Mouse (Mus musculus) midbrain, embryonic 16.5 days (tissue): ENCODE measurements around the gene Ttc30a1. TPM values are rescaled to one million over a fixed set of nuclear protein-coding genes. Genes with fewer than 3 reads are reported as not detected.
A peak's percentile ranks its signal among the peaks of the same experiment; 100 is the strongest.
"Not testable (repeated sequence)": the region's sequence is repeated elsewhere in the genome, so short reads cannot be mapped to it uniquely, and the experiment has no call there.

ENCODE experiments used
- ATAC-seq: fragments of 200-750 bp; cut with Nextera tagmentation; 2 replicates; pipeline ENCODE4 v1.8.0; 2017; ENCODE audit warnings: moderate TSS enrichment
- H3K27ac ChIP-seq: fragments of 300-500 bp; sonication (generic); 2 replicates; pipeline ENCODE4 v1.5.1; 2014; ENCODE audit warnings: mild to moderate bottlenecking, low read length, mixed read lengths
- H3K27me3 ChIP-seq: fragments of 300-500 bp; sonication (generic); 2 replicates; pipeline ENCODE4 v1.6.1; 2014; ENCODE audit warnings: low read depth, low read length, mixed read lengths; ENCODE audit not compliant: control insufficient read depth, insufficient read depth
- H3K36me3 ChIP-seq: fragments of 300-500 bp; sonication (generic); 2 replicates; pipeline ENCODE4 v1.6.1; 2014; ENCODE audit warnings: mild to moderate bottlenecking, low read length, moderate library complexity, mixed read lengths; ENCODE audit not compliant: control insufficient read depth, insufficient read depth
- H3K4me1 ChIP-seq: fragments of 300-500 bp; sonication (generic); 2 replicates; pipeline ENCODE4 v1.6.1; 2014; ENCODE audit warnings: mild to moderate bottlenecking, low read length, mixed read lengths; ENCODE audit not compliant: control insufficient read depth, insufficient read depth
- H3K4me2 ChIP-seq: fragments of 300-500 bp; sonication (generic); 2 replicates; pipeline ENCODE4 v1.6.1; 2014; ENCODE audit warnings: mild to moderate bottlenecking, low read length, mixed read lengths
- H3K4me3 ChIP-seq: fragments of 300-500 bp; sonication (generic); 2 replicates; pipeline ENCODE4 v1.5.1; 2014; ENCODE audit warnings: low read depth, mild to moderate bottlenecking, low read length, moderate library complexity, mixed read lengths
- H3K9ac ChIP-seq: fragments of 300-500 bp; sonication (generic); 2 replicates; pipeline ENCODE4 v1.6.1; 2014; ENCODE audit warnings: low read depth, low read length, mixed read lengths
- H3K9me3 ChIP-seq: fragments of 300-500 bp; sonication (generic); replicated peaks from 2 replicates; pipeline ENCODE4 v1.6.1; 2014; ENCODE audit warnings: mild to moderate bottlenecking, low read length, mixed read lengths; ENCODE audit not compliant: control insufficient read depth, poor library complexity, severe bottlenecking
- WGBS: fragments of 180-500 bp; shearing (Covaris S2); extraction: QIAGEN DNeasy Blood & Tissue Kit; methylation state at CpG from one replicate; pipeline ENCODE4 v1.1.7; 2014; 5-methylcytosine and 5-hydroxymethylcytosine counted together
- polyA plus RNA-seq: library from polyadenylated mRNA; unstranded; fragments of >200 nt; fragmentation: Nextera tagmentation; extraction: Ambion mirVana; gene quantifications from 2 replicates; pipeline ENCODE4 v1.2.1, GENCODE M21; 2015

Gene Ttc30a1
- polyA plus RNA-seq, 1 experiment from 2014 or later, result 10.2 TPM

DNA sequence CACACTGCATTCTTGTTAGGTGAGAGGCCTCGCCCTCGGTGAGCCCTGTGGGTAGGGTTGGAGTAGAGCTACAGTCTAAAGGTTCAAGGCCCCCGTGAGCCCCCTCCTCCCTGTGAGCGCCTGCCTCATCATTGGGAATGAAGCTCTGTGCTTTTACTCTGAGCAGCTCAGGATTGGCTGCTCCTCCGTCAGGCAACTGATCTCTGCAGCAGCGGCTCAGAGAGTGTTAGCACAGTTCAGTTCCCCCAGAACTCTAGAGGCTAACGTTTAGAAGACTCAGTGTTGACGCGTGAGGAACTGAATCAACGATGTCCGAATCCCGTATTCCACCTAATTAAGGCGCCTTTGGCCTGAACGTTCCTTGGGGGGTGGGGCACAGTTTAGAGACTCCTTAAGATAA, 26.1 kb downstream of the Ttc30a1 start:
- Histone ChIP-seq H3K9ac (no peak overlapping the region), H3K9me3 (no peaks in the 10 kb centered on the region), H3K27me3 (no peaks in the 10 kb centered on the region), H3K4me1 (peaks cover 15% of the 10 kb centered on the region), H3K4me3 (no peak overlapping the region), H3K36me3 (no peaks in the 10 kb centered on the region), H3K4me2 (no peak overlapping the region), H3K27ac (no peak overlapping the region)
- 49% methylated on average over 14 of the region's 14 CpGs for WGBS
- ATAC-seq, result no peak

- H3K9me3 ChIP-seq, result no peaks in the 10 kb centered on the region
Observed at GRCm38 (mm10) chr2:75953320-75953719, 28.4 kb downstream of the Ttc30a1 start.

GRCm38 (mm10) chr2:75950685-75951084, 31.1 kb downstream of the Ttc30a1 start:
- Histone ChIP-seq H3K4me3 (no peak overlapping the region), H3K4me1 (no peaks in the 10 kb centered on the region), H3K9ac (no peak overlapping the region), H3K27ac (no peak overlapping the region), H3K36me3 (no peaks in the 10 kb centered on the region), H3K4me2 (no peak overlapping the region), H3K27me3 (no peaks in the 10 kb centered on the region), H3K9me3 (no peaks in the 10 kb centered on the region)
- 93% methylated on average over 8 of the region's 8 CpGs for WGBS
- no peak for ATAC-seq

More at GRCm38 (mm10) chr2:75953320-75953719, 28.4 kb downstream of the Ttc30a1 start:
- Histone ChIP-seq H3K27ac (no peak overlapping the region), H3K36me3 (no peaks in the 10 kb centered on the region), H3K4me2 (no peak overlapping the region), H3K27me3 (no peaks in the 10 kb centered on the region), H3K4me1 (no peaks in the 10 kb centered on the region), H3K9ac (no peak overlapping the region), H3K4me3 (no peak overlapping the region)
- no peak for ATAC-seq
- 90% methylated on average over 5 of the region's 5 CpGs for WGBS

GRCm38 (mm10) chr2:75938117-75939063, 43.4 kb downstream of the Ttc30a1 start, which contains the start of gene Ttc30b:
Ttc30b (minus strand) TSS chr2:75938585.
- Histone ChIP-seq H3K4me1 (peaks cover 6% of the 10 kb centered on the region; the same call in 1 of the 2 replicates), H3K36me3 (no peaks in the 10 kb centered on the region), H3K4me3 (peak within 1 kb of the TSS; percentile 39), H3K27me3 (no peaks in the 10 kb centered on the region), H3K9ac (peak within 1 kb of the TSS; percentile 39), H3K4me2 (peak within 1 kb of the TSS; percentile 62), H3K9me3 (no peaks in the 10 kb centered on the region), H3K27ac (peak within 1 kb of the TSS; percentile 81)
- 5% methylated on average over 33 of the region's 42 CpGs for WGBS
- ATAC-seq, result peak; percentile 95

DNA sequence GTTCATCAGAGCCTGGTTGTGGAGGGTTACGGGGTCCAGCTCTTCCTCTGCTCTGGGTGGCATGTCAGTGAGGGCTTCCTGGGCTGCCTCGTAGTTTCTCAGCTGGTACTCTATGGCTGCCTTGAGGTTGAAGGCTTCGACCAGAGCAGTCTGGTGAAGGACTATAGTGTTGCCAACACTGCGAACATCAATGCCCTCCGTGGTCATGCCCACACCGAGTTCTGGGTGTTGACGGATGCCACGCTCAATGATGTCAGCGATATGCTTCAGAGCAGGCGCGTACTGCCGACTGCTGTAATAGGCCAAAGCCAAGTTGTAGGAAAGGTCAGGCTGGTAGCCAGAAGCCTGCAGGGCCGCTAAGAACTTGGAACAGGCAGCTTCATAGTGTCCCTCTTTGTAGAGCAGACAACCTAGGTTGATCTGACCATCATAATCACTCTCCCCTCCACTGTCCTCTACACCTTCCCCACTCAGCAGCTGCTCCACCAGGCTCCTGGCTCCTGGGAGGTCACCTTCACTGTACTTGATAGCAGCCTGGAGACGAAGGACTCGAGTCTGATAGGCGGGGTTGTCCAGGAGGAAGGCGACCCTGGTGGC, 44.1 kb downstream of the Ttc30a1 start:
- not testable (repeated sequence) for H3K4me1 ChIP-seq, H3K27ac ChIP-seq, H3K36me3 ChIP-seq, H3K9ac ChIP-seq, H3K27me3 ChIP-seq, H3K9me3 ChIP-seq
- ATAC-seq, result peak; percentile 29; the same call in 1 of the 2 replicates
- H3K4me2 ChIP-seq, result peak overlapping the region; percentile 62
- H3K4me3 ChIP-seq, result peak overlapping the region; percentile 39
- 72% methylated on average over 14 of the region's 17 CpGs for WGBS

DNA sequence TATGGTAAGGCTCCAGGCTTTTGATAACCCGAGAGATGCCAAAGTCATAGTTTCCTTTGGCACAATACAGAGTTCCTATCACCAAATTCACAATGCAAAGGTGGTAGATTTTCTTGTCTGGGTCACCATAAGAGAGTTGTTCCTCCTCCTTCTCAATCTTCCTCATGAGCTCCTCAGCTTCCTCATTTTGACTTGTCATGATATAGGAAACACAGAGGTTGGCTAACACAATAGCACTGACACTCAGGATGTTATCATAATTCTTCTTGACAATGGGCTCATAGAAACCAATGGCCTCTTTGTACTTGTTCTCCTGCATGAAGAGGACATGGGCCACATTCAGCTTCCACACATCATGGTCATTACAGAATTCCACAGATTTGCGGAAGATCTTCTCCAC, 45.1 kb downstream of the Ttc30a1 start:
- H3K27ac ChIP-seq, H3K4me2 ChIP-seq, ATAC-seq, H3K36me3 ChIP-seq, H3K27me3 ChIP-seq, H3K4me3 ChIP-seq, H3K4me1 ChIP-seq, H3K9me3 ChIP-seq, H3K9ac ChIP-seq: not testable (repeated sequence)
- WGBS, result 94% methylated on average over 2 of the region's 2 CpGs

- Histone ChIP-seq H3K27me3 (no peaks in the 10 kb centered on the region), H3K4me3 (no peak overlapping the region), H3K27ac (no peak overlapping the region), H3K36me3 (no peaks in the 10 kb centered on the region), H3K4me1 (0 out of 2 replicates have a peak, but pooled peaks cover 2% of the 10 kb centered on the region), H3K4me2 (no peak overlapping the region), H3K9me3 (no peaks in the 10 kb centered on the region), H3K9ac (0 out of 2 replicates have a peak overlapping the region, but pooled peaks have one; percentile 14)
- ATAC-seq, result no peak
- WGBS, result 55% methylated on average over 7 of the region's 7 CpGs
Observed at GRCm38 (mm10) chr2:75933541-75933940, 48.2 kb downstream of the Ttc30a1 start.

GRCm38 (mm10) chr2:75930941-75931340, 50.8 kb downstream of the Ttc30a1 start:
- no peak overlapping the region for H3K4me2 ChIP-seq
- 94% methylated on average over 2 of the region's 2 CpGs for WGBS

More at GRCm38 (mm10) chr2:75930941-75931340, 50.8 kb downstream of the Ttc30a1 start:
- no peaks in the 10 kb centered on the region for H3K27me3 ChIP-seq
- H3K4me3 ChIP-seq, result no peak overlapping the region
- no peak for ATAC-seq
- H3K27ac ChIP-seq, result no peak overlapping the region
- H3K4me1 ChIP-seq, result no peaks in the 10 kb centered on the region
- H3K36me3 ChIP-seq, result no peaks in the 10 kb centered on the region; the same call in 1 of the 2 replicates
- H3K9ac ChIP-seq, result no peak overlapping the region
- no peaks in the 10 kb centered on the region for H3K9me3 ChIP-seq
